Mouse (Mus musculus): ENCODE results near the gene Sarm1. TPM values are rescaled to one million over a fixed set of nuclear protein-coding genes. Genes with fewer than 3 reads are reported as not detected.

The Sarm1 gene
- 0.55 and 1.1 TPM in 2 replicates for polyA plus RNA-seq (2015; fragmentation: Nextera tagmentation; extraction: Ambion mirVana)

GRCm38 (mm10) chr11:78497544-78498522, at the start of gene Sarm1:
Gene Sarm1, minus strand, starts transcription at chr11:78497754.
- Histone ChIP-seq H3K4me3 (replicated peaks; ENCODE audit: low read depth, low read length) (peak within 1 kb of the TSS; percentile 42), H3K27ac (no peak within 1 kb of the TSS), H3K27me3 (ENCODE audit: insufficient read depth, low read length) (0 out of 2 replicates have a peak, but pooled peaks cover 6% of the 10 kb centered on the region), H3K4me2 (ENCODE audit: low read length) (peak within 1 kb of the TSS; percentile 90), H3K36me3 (ENCODE audit: insufficient read depth, low read length) (no peaks in the 10 kb centered on the region), H3K9ac (ENCODE audit: low read depth, low read length) (0 out of 2 replicates have a peak within 1 kb of the TSS, but pooled peaks have one; percentile 19), H3K9me3 (replicated peaks; ENCODE audit: low read length) (no peaks in the 10 kb centered on the region), H3K4me1 (replicated peaks; ENCODE audit: insufficient read depth, low read length) (peaks cover 10% of the 10 kb centered on the region; the same call in 1 of the 2 replicates)
- WGBS, result 3% methylated on average over 36 of the region's 36 CpGs
- no peak for TF ChIP-seq CTCF (IDR thresholded peaks at IDR 0.05; ENCODE audit: low read depth)
- ATAC-seq (replicated peaks; ENCODE audit: low FRiP score, low read depth), result peak; percentile 93
- peak; percentile 94 for DNase-seq (ENCODE audit: low spot score)

GRCm38 (mm10) chr11:78545181-78545580, 47.6 kb upstream of the Sarm1 start:
- Histone ChIP-seq H3K9ac (ENCODE audit: low read depth, low read length) (no peak overlapping the region), H3K27ac (no peak overlapping the region), H3K36me3 (ENCODE audit: insufficient read depth, low read length) (peaks cover 15% of the 10 kb centered on the region; the same call in 1 of the 2 replicates), H3K27me3 (ENCODE audit: insufficient read depth, low read length) (no peaks in the 10 kb centered on the region), H3K4me1 (replicated peaks; ENCODE audit: insufficient read depth, low read length) (peaks cover 9% of the 10 kb centered on the region; the same call in 1 of the 2 replicates), H3K9me3 (replicated peaks; ENCODE audit: low read length) (no peaks in the 10 kb centered on the region), H3K4me2 (ENCODE audit: low read length) (no peak overlapping the region), H3K4me3 (replicated peaks; ENCODE audit: low read depth, low read length) (no peak overlapping the region)
- ATAC-seq (replicated peaks; ENCODE audit: low FRiP score, low read depth) (no peak), DNase-seq (ENCODE audit: low spot score) (no peak)
- WGBS, result 66% methylated on average over 8 of the region's 8 CpGs
- no peak for TF ChIP-seq CTCF (IDR thresholded peaks at IDR 0.05; ENCODE audit: low read depth)

- peaks cover 15% of the 10 kb centered on the region; the same call in 1 of the 2 replicates for H3K36me3 ChIP-seq (ENCODE audit: insufficient read depth, low read length)
- no peak overlapping the region for H3K9ac ChIP-seq (ENCODE audit: low read depth, low read length)
- H3K4me3 ChIP-seq (replicated peaks; ENCODE audit: low read depth, low read length), result no peak overlapping the region
- H3K27ac ChIP-seq, result no peak overlapping the region
- H3K4me2 ChIP-seq (ENCODE audit: low read length), result no peak overlapping the region
- WGBS, result 95% methylated on average over 7 of the region's 7 CpGs
- H3K4me1 ChIP-seq (replicated peaks; ENCODE audit: insufficient read depth, low read length), result peaks cover 7% of the 10 kb centered on the region; the same call in 1 of the 2 replicates
- DNase-seq (ENCODE audit: low spot score), result no peak
- no peak for ATAC-seq (replicated peaks; ENCODE audit: low FRiP score, low read depth)
- no peaks in the 10 kb centered on the region for H3K9me3 ChIP-seq (replicated peaks; ENCODE audit: low read length)
- no peaks in the 10 kb centered on the region for H3K27me3 ChIP-seq (ENCODE audit: insufficient read depth, low read length)
- peak; percentile 42; the same call in 1 of the 2 replicates for TF ChIP-seq CTCF (IDR thresholded peaks at IDR 0.05; ENCODE audit: low read depth)
Observed at GRCm38 (mm10) chr11:78544449-78545111, 47.0 kb upstream of the Sarm1 start.

- DNase-seq (ENCODE audit: low spot score), result no peak
- peaks cover 8% of the 10 kb centered on the region for H3K4me1 ChIP-seq (replicated peaks; ENCODE audit: insufficient read depth, low read length)
- WGBS, result 80% methylated on average over 3 of the region's 3 CpGs
Observed at GRCm38 (mm10) chr11:78540358-78540757, 42.8 kb upstream of the Sarm1 start.

GRCm38 (mm10) chr11:78536690-78537084, 39.1 kb upstream of the Sarm1 start:
- DNase-seq (ENCODE audit: low spot score), result peak; percentile 51
- ATAC-seq (replicated peaks; ENCODE audit: low FRiP score, low read depth), result peak; percentile 0; the same call in 1 of the 2 replicates

More at GRCm38 (mm10) chr11:78540358-78540757, 42.8 kb upstream of the Sarm1 start:
- no peaks in the 10 kb centered on the region for H3K9me3 ChIP-seq (replicated peaks; ENCODE audit: low read length)
- no peak overlapping the region for H3K9ac ChIP-seq (ENCODE audit: low read depth, low read length)
- no peak overlapping the region for H3K27ac ChIP-seq
- H3K36me3 ChIP-seq (ENCODE audit: insufficient read depth, low read length), result peaks cover 15% of the 10 kb centered on the region; the same call in 1 of the 2 replicates
- H3K27me3 ChIP-seq (ENCODE audit: insufficient read depth, low read length), result no peaks in the 10 kb centered on the region
- no peak overlapping the region for H3K4me3 ChIP-seq (replicated peaks; ENCODE audit: low read depth, low read length)
- no peak for TF ChIP-seq CTCF (IDR thresholded peaks at IDR 0.05; ENCODE audit: low read depth)
- ATAC-seq (replicated peaks; ENCODE audit: low FRiP score, low read depth), result no peak
- no peak overlapping the region for H3K4me2 ChIP-seq (ENCODE audit: low read length)

More at GRCm38 (mm10) chr11:78536690-78537084, 39.1 kb upstream of the Sarm1 start:
- TF ChIP-seq CTCF (IDR thresholded peaks at IDR 0.05; ENCODE audit: low read depth), result no peak
- peak overlapping the region; percentile 64 for H3K4me2 ChIP-seq (ENCODE audit: low read length)
- H3K4me1 ChIP-seq (replicated peaks; ENCODE audit: insufficient read depth, low read length), result peaks cover 15% of the 10 kb centered on the region
- no peaks in the 10 kb centered on the region for H3K27me3 ChIP-seq (ENCODE audit: insufficient read depth, low read length)
- H3K9ac ChIP-seq (ENCODE audit: low read depth, low read length), result peak overlapping the region; percentile 84
- H3K4me3 ChIP-seq (replicated peaks; ENCODE audit: low read depth, low read length), result peak overlapping the region; percentile 68
- 0 out of 2 replicates have a peak, but pooled peaks cover 6% of the 10 kb centered on the region for H3K36me3 ChIP-seq (ENCODE audit: insufficient read depth, low read length)
- no peaks in the 10 kb centered on the region for H3K9me3 ChIP-seq (replicated peaks; ENCODE audit: low read length)
- 0% methylated on average over 14 of the region's 14 CpGs for WGBS
- peak overlapping the region; percentile 84 for H3K27ac ChIP-seq
